8 mouse cellular contexts compared by ENCODE assay signal in genomic region chr15:32718293-32718963, GRCm38 (mm10).
DNase-seq lines count a peak whose midpoint lies in the region; TF ChIP-seq lines count a peak whose summit lies in the region.

No protein-coding gene starts in this region.

- no peak overlapping the region for H3K27ac ChIP-seq in thymus, adult 2 months (ENCODE audit: control insufficient read depth, insufficient read depth, low read length)
- no peak overlapping the region for H3K27ac ChIP-seq in testis, adult 2 months (ENCODE audit: control insufficient read depth, insufficient read depth, low read depth, low read length)

- WGBS in thymus, adult 2 months, result 47% methylated on average over 4 of the region's 4 CpGs

- H3K4me3 ChIP-seq in thymus, adult 2 months (ENCODE audit: control insufficient read depth, insufficient read depth, low read length), result no peak overlapping the region
- no peak overlapping the region for H3K4me3 ChIP-seq in myocyte
- H3K4me3 ChIP-seq in testis, adult 2 months (ENCODE audit: control insufficient read depth, low read depth, low read length), result no peak overlapping the region

- intact Hi-C loops in left cerebral cortex, postnatal 4 days (cut with DNase I), result loop anchor here (2.0 kb wide), 1 partner anchor 474 kb away; the partner anchor contains the start of gene Sema5a

- no peak overlapping the region for H3ac ChIP-seq in myocyte (ENCODE audit: control insufficient read depth, insufficient read length)

- H3K79me2 ChIP-seq in myocyte (ENCODE audit: control insufficient read depth, insufficient read depth), result no peaks in the 10 kb centered on the region

- H3K4me2 ChIP-seq in myocyte (ENCODE audit: low read depth), result peak overlapping the region; percentile 58

- peak; percentile 42 for DNase-seq in thymus, postnatal 4 days
- no peak for DNase-seq in thymus, adult 2 months
- peak; percentile 54 to 65 for DNase-seq in cerebellum, postnatal 4 days (ENCODE audit: low spot score in 2 of 2)
- DNase-seq in gastrocnemius, adult 18-20 months (ENCODE audit: low spot score), result peak; percentile 7
- peak; percentile 0 to 52 for DNase-seq in kidney, adult 8-10 months
- peak; percentile 68 for DNase-seq in left cerebral cortex, postnatal 4 days

- H3K4me1 ChIP-seq in thymus, adult 2 months (replicated peaks; ENCODE audit: control insufficient read depth, insufficient read depth, low read length), result no peaks in the 10 kb centered on the region
- H3K4me1 ChIP-seq in testis, adult 2 months (ENCODE audit: control insufficient read depth, insufficient read depth, low read length), result no peaks in the 10 kb centered on the region

- no peaks in the 10 kb centered on the region for H3K27me3 ChIP-seq in thymus, adult 2 months (ENCODE audit: control insufficient read depth, insufficient read depth, low read length)
- no peaks in the 10 kb centered on the region for H3K27me3 ChIP-seq in myocyte (ENCODE audit: control insufficient read depth, insufficient read depth, insufficient read length)
- no peaks in the 10 kb centered on the region for H3K27me3 ChIP-seq in testis, adult 2 months (ENCODE audit: control insufficient read depth, insufficient read depth, low read length)

- no peaks in the 10 kb centered on the region for H3K36me3 ChIP-seq in thymus, adult 2 months (ENCODE audit: control insufficient read depth, insufficient read depth, low read length)
- H3K36me3 ChIP-seq in myocyte (ENCODE audit: control insufficient read depth, insufficient read depth), result no peaks in the 10 kb centered on the region
- H3K36me3 ChIP-seq in testis, adult 2 months (ENCODE audit: control insufficient read depth, insufficient read depth, low read length), result no peaks in the 10 kb centered on the region

- TF ChIP-seq POLR2A in thymus, adult 2 months (IDR thresholded peaks at IDR 0.05; ENCODE audit: control insufficient read depth, extremely low read depth, insufficient read depth, low read length, poor library complexity), result no peak
- TF ChIP-seq POLR2A in myocyte (IDR thresholded peaks at IDR 0.05; ENCODE audit: insufficient read length, low read depth), result no peak
- TF ChIP-seq POLR2A in testis, adult 2 months (IDR thresholded peaks at IDR 0.05; ENCODE audit: control insufficient read depth, low read depth, low read length), result no peak

- no peak for TF ChIP-seq CTCF in thymus, adult 2 months (IDR thresholded peaks at IDR 0.05; ENCODE audit: borderline replicate concordance, control insufficient read depth, extremely low read depth, insufficient read depth, low read length, poor library complexity)
- TF ChIP-seq CTCF in testis, adult 2 months (IDR thresholded peaks at IDR 0.05; ENCODE audit: control insufficient read depth, insufficient read depth, insufficient replicate concordance, low read depth, low read length), result peak; percentile 83; the same call in 1 of the 2 replicates

TF ChIP-seq in myocyte, 11 proteins besides CTCF, POLR2A, EP300 and RAD21:
- TF ChIP-seq TCF12 (IDR thresholded peaks at IDR 0.05; ENCODE audit: insufficient read depth, poor library complexity, severe bottlenecking) (no peak), REST (IDR thresholded peaks at IDR 0.05; ENCODE audit: insufficient read depth, insufficient read length) (no peak), POLR2AphosphoS2 (IDR thresholded peaks at IDR 0.05; ENCODE audit: insufficient read length, low read depth) (no peak), TCF3 (IDR thresholded peaks at IDR 0.05; ENCODE audit: insufficient read length, low read depth) (no peak), CEBPB (IDR thresholded peaks at IDR 0.05; ENCODE audit: insufficient read depth, poor library complexity, severe bottlenecking) (no peak), USF1 (IDR thresholded peaks at IDR 0.05; ENCODE audit: low read depth) (no peak), MYOD1 (IDR thresholded peaks at IDR 0.05; ENCODE audit: control insufficient read depth in 1 of 3, insufficient read length in 2 of 3, low read depth in 2 of 3) (no peak), SRF (IDR thresholded peaks at IDR 0.05; ENCODE audit: control insufficient read depth, insufficient read length, low read depth) (no peak), MYOG (IDR thresholded peaks at IDR 0.05; ENCODE audit: control insufficient read depth in 1 of 3, insufficient read depth in 1 of 3, insufficient read length in 2 of 3, low read depth in 2 of 3) (no peak), E2F4 (IDR thresholded peaks at IDR 0.05; ENCODE audit: insufficient read depth) (no peak)
TF ChIP-seq in myocyte: peak in this region for 0.
